Mouse (Mus musculus) G1E (cell line): Measurements from ENCODE around the gene Cox7a2. TPM values are rescaled to one million over a fixed set of nuclear protein-coding genes. Genes with fewer than 3 reads are reported as not detected.

ENCODE experiments used
- ATAC-seq: 2 replicates; pipeline ENCODE4 v1.8.0; 2016; ENCODE audit warnings: mild to moderate bottlenecking; ENCODE audit not compliant: insufficient number of reproducible peaks, poor library complexity, low FRiP score, severe bottlenecking; ENCODE audit errors: extremely low read depth
- DNase-seq: peaks from one replicate; pipeline ENCODE4 v3.0.0; 2012; ENCODE audit warnings: low spot score
- H3K27me3 ChIP-seq: 2 replicates; pipeline ENCODE4 v1.6.1; 2012; ENCODE audit warnings: mild to moderate bottlenecking, low read length, inconsistent platforms; ENCODE audit not compliant: insufficient read depth
- H3K36me3 ChIP-seq: replicated peaks from 2 replicates; pipeline ENCODE3; 2012; ENCODE audit warnings: mild to moderate bottlenecking, inconsistent platforms
- H3K4me1 ChIP-seq: 2 replicates; pipeline ENCODE4 v1.6.1; 2012; ENCODE audit warnings: low read depth, low read length, inconsistent platforms, mixed read lengths; ENCODE audit not compliant: insufficient read depth
- H3K4me3 ChIP-seq: 2 replicates; pipeline ENCODE4 v1.5.1; 2012; ENCODE audit warnings: low read depth, mild to moderate bottlenecking, inconsistent platforms, low read length, moderate library complexity, mixed read lengths
- H3K9me3 ChIP-seq: replicated peaks from 2 replicates; pipeline ENCODE4 v1.6.1; 2012; ENCODE audit warnings: inconsistent platforms
- CTCF ChIP-seq: IDR thresholded peaks from 2 replicates; pipeline ENCODE4 v1.5.1; 2012; ENCODE audit warnings: low read depth, low read length, inconsistent platforms, mixed read lengths
- GATA1 ChIP-seq: IDR thresholded peaks from 2 replicates; pipeline ENCODE4 v1.6.1; 2012; ENCODE audit warnings: borderline replicate concordance, low read length, inconsistent platforms, mixed read lengths
- GATA2 ChIP-seq: IDR thresholded peaks from 2 replicates; pipeline ENCODE4 v1.6.1; 2012; ENCODE audit warnings: low read depth, low read length, inconsistent platforms, borderline replicate concordance
- POLR2AphosphoS5 ChIP-seq: IDR thresholded peaks from 2 replicates; pipeline ENCODE4 v1.6.1; 2012; ENCODE audit warnings: low read depth, low read length, inconsistent platforms; ENCODE audit not compliant: insufficient replicate concordance
- TAL1 ChIP-seq: conservative IDR thresholded peaks from 2 replicates; pipeline ENCODE4 v1.6.1; 2012; ENCODE audit warnings: low read depth, low read length, inconsistent platforms, mixed read lengths
- polyA plus RNA-seq: library from polyadenylated mRNA; stranded (reverse); fragments of >175 nt; gene quantifications from 2 replicates; pipeline ENCODE4 v1.2.3, GENCODE M21; 2012
- total RNA-seq, 2 experiments: library from RNA; stranded (forward) in 1 of 2; stranded (reverse) in 1 of 2; fragments of 200-1000 nt in 1 of 2; fragments of >200 nt in 1 of 2; fragmentation: Nextera tagmentation in 1 of 2; gene quantifications; 2 replicates each; pipeline ENCODE4 v1.2.3; 2014 to 2017

Cox7a2 gene
- total RNA-seq (2014; fragmentation: Nextera tagmentation): 64.5 and 64.9 TPM in 2 replicates
- total RNA-seq (2017): 225 and 263 TPM in 2 replicates
- 16.9 and 19.3 TPM in 2 replicates for polyA plus RNA-seq

GRCm38 (mm10) chr9:79759385-79760005 is at the start of gene Cox7a2:
Cox7a2 (minus strand) TSS chr9:79759878.
- Histone ChIP-seq H3K9me3 (no peaks in the 10 kb centered on the region), H3K4me1 (peaks cover 17% of the 10 kb centered on the region), H3K4me3 (peak within 1 kb of the TSS; percentile 97), H3K36me3 (peaks cover 28% of the 10 kb centered on the region), H3K27me3 (no peaks in the 10 kb centered on the region)
- ATAC-seq (peak; percentile 99), DNase-seq (peak; percentile 72)
- TF ChIP-seq TAL1: no peak
- TF ChIP-seq CTCF: no peak
- no peak for TF ChIP-seq POLR2AphosphoS5
- TF ChIP-seq GATA2: no peak
- no peak for TF ChIP-seq GATA1

GRCm38 (mm10) chr9:79809411-79809810 is 49.7 kb upstream of the Cox7a2 start:
- no peak overlapping the region for H3K4me3 ChIP-seq
- TF ChIP-seq GATA1 (no peak), POLR2AphosphoS5 (no peak), TAL1 (no peak), CTCF (no peak), GATA2 (no peak)
- H3K36me3 ChIP-seq: no peaks in the 10 kb centered on the region
- no peak for DNase-seq
- no peak for ATAC-seq
- peaks cover 34% of the 10 kb centered on the region for H3K27me3 ChIP-seq
- H3K4me1 ChIP-seq: peaks cover 14% of the 10 kb centered on the region
- H3K9me3 ChIP-seq: no peaks in the 10 kb centered on the region

- Histone ChIP-seq H3K4me1 (peaks cover 7% of the 10 kb centered on the region), H3K27me3 (peaks cover 26% of the 10 kb centered on the region), H3K9me3 (no peaks in the 10 kb centered on the region), H3K4me3 (no peak overlapping the region), H3K36me3 (no peaks in the 10 kb centered on the region)
- no peak for TF ChIP-seq CTCF
- TF ChIP-seq GATA1: no peak
- no peak for TF ChIP-seq TAL1
- TF ChIP-seq POLR2AphosphoS5: no peak
- TF ChIP-seq GATA2: no peak
- ATAC-seq: no peak
- no peak for DNase-seq
Observed at GRCm38 (mm10) chr9:79807178-79807577, 47.5 kb upstream of the Cox7a2 start.

GRCm38 (mm10) chr9:79806317-79807075 is 46.8 kb upstream of the Cox7a2 start:
- no peaks in the 10 kb centered on the region for H3K36me3 ChIP-seq
- DNase-seq: peak; percentile 45
- no peak for ATAC-seq
- TF ChIP-seq CTCF (peak; percentile 24; the same call in 1 of the 2 replicates), GATA1 (no peak), TAL1 (no peak), POLR2AphosphoS5 (no peak), GATA2 (no peak)
- no peak overlapping the region for H3K4me3 ChIP-seq
- H3K4me1 ChIP-seq: peaks cover 7% of the 10 kb centered on the region
- H3K27me3 ChIP-seq: peaks cover 26% of the 10 kb centered on the region
- no peaks in the 10 kb centered on the region for H3K9me3 ChIP-seq

GRCm38 (mm10) chr9:79805426-79805825 is 45.7 kb upstream of the Cox7a2 start:
- peaks cover 29% of the 10 kb centered on the region for H3K27me3 ChIP-seq
- DNase-seq (no peak), ATAC-seq (no peak)
- no peaks in the 10 kb centered on the region for H3K9me3 ChIP-seq
- no peaks in the 10 kb centered on the region for H3K36me3 ChIP-seq
- H3K4me3 ChIP-seq: no peak overlapping the region
- H3K4me1 ChIP-seq: peaks cover 3% of the 10 kb centered on the region
- no peak for TF ChIP-seq GATA2
- no peak for TF ChIP-seq TAL1

- H3K36me3 ChIP-seq: no peaks in the 10 kb centered on the region
- H3K9me3 ChIP-seq: no peaks in the 10 kb centered on the region
- DNase-seq: no peak
- peaks cover 14% of the 10 kb centered on the region for H3K4me1 ChIP-seq
- no peak for TF ChIP-seq GATA2
- no peak for TF ChIP-seq POLR2AphosphoS5
- no peak for TF ChIP-seq TAL1
- TF ChIP-seq GATA1: no peak
- no peak for TF ChIP-seq CTCF
- peaks cover 12% of the 10 kb centered on the region; the same call in 1 of the 2 replicates for H3K27me3 ChIP-seq
- ATAC-seq: no peak
- no peak overlapping the region for H3K4me3 ChIP-seq
Observed at GRCm38 (mm10) chr9:79796461-79797135, 36.9 kb upstream of the Cox7a2 start.
